Mouse (Mus musculus) CD4-positive, CD25-positive, alpha-beta regulatory T cell (primary cell): ENCODE measurements around the gene Hcfc1r1. TPM values are rescaled to one million over a fixed set of nuclear protein-coding genes. Genes with fewer than 3 reads are reported as not detected.

ENCODE experiments used
- polyA plus RNA-seq: library from polyadenylated mRNA; unstranded; fragments of 100-300 nt; shearing (Covaris generic); gene quantifications from one replicate; pipeline ENCODE4 v1.2.1, GENCODE M21; 2017

The Hcfc1r1 gene
- 49.6 TPM for polyA plus RNA-seq

GRCm38 (mm10) chr17:23673424-23674073 is at the start of gene Hcfc1r1, which contains the start of gene Thoc6:
TSS of gene Hcfc1r1 (plus strand) at chr17:23673596.
TSS of gene Thoc6 (minus strand) at chr17:23673882.

GRCm38 (mm10) chr17:23644613-23645495 is 28.5 kb upstream of the Hcfc1r1 start, which contains the start of gene Mmp25:
TSS of gene Mmp25 (minus strand) at chr17:23645277.

GRCm38 (mm10) chr17:23660117-23660875 is 13.1 kb upstream of the Hcfc1r1 start, which contains the start of gene Bicdl2:
TSS of gene Bicdl2 (plus strand) at chr17:23660506.

GRCm38 (mm10) chr17:23677236-23677679 is 3.9 kb downstream of the Hcfc1r1 start, which contains the start of gene Tnfrsf12a:
TSS of gene Tnfrsf12a (minus strand) at chr17:23677468.

GRCm38 (mm10) chr17:23679127-23679835 is 5.9 kb downstream of the Hcfc1r1 start, which contains the start of gene Cldn6:
TSS of gene Cldn6 (plus strand) at chr17:23679249.

GRCm38 (mm10) chr17:23683856-23684672 is 10.7 kb downstream of the Hcfc1r1 start, which contains the start of gene Cldn9:
TSS of gene Cldn9 (minus strand) at chr17:23684026.

GRCm38 (mm10) chr17:23722376-23723125 is 49.2 kb downstream of the Hcfc1r1 start, which contains the start of gene 1520401A03Rik:
TSS of gene 1520401A03Rik (minus strand) at chr17:23722783.

Other genes with a start within 250 kb of the Hcfc1r1 start
- gene Vmn2r117, start 193.9 kb upstream of the Hcfc1r1 start, polyA plus RNA-seq: not detected
- 21.2 TPM for gene Zfp213, start 109.4 kb upstream of the Hcfc1r1 start, polyA plus RNA-seq
- gene Zfp13, start 74.1 kb upstream of the Hcfc1r1 start, polyA plus RNA-seq: not detected
- 1.6 TPM for gene Zscan10, start 72.7 kb upstream of the Hcfc1r1 start, polyA plus RNA-seq
- gene Mmp25, start 28.3 kb upstream of the Hcfc1r1 start, polyA plus RNA-seq: not detected
- gene Bicdl2, start 13.1 kb upstream of the Hcfc1r1 start, polyA plus RNA-seq: not detected
- gene Thoc6, start 286 bp downstream of the Hcfc1r1 start, polyA plus RNA-seq: 29.4 TPM
- 9.0 TPM for gene Tnfrsf12a, start 3.9 kb downstream of the Hcfc1r1 start, polyA plus RNA-seq
- gene Cldn6, start 5.7 kb downstream of the Hcfc1r1 start, polyA plus RNA-seq: not detected
- not detected for gene Cldn9, start 10.4 kb downstream of the Hcfc1r1 start, polyA plus RNA-seq
- gene 1520401A03Rik, start 49.2 kb downstream of the Hcfc1r1 start, polyA plus RNA-seq: not detected
- 43.8 TPM for gene Pkmyt1, start 52.7 kb downstream of the Hcfc1r1 start, polyA plus RNA-seq
- gene Paqr4, start 67.3 kb downstream of the Hcfc1r1 start, polyA plus RNA-seq: 5.3 TPM
- gene Kremen2, start 72.2 kb downstream of the Hcfc1r1 start, polyA plus RNA-seq: 3.4 TPM
- 45.2 TPM for gene Flywch1, start 98.0 kb downstream of the Hcfc1r1 start, polyA plus RNA-seq
- 2.8 TPM for gene Flywch2, start 112.5 kb downstream of the Hcfc1r1 start, polyA plus RNA-seq
- gene Srrm2, start 116.9 kb downstream of the Hcfc1r1 start, polyA plus RNA-seq: 999 TPM
- gene Elob, start 155.5 kb downstream of the Hcfc1r1 start, polyA plus RNA-seq: 592 TPM
- 0.18 TPM for gene Prss33, start 162.5 kb downstream of the Hcfc1r1 start, polyA plus RNA-seq
- gene Prss32, start 170.3 kb downstream of the Hcfc1r1 start, polyA plus RNA-seq: not detected
- 2.8 TPM for gene Prss41, start 170.6 kb downstream of the Hcfc1r1 start, polyA plus RNA-seq
- not detected for gene Prss21, start 194.5 kb downstream of the Hcfc1r1 start, polyA plus RNA-seq
- gene Dcpp1, start 207.3 kb downstream of the Hcfc1r1 start, polyA plus RNA-seq: not detected
- gene Dcpp2, start 207.3 kb downstream of the Hcfc1r1 start, polyA plus RNA-seq: not detected
- not detected for gene Dcpp3, start 243.9 kb downstream of the Hcfc1r1 start, polyA plus RNA-seq